Mouse (Mus musculus): ENCODE measurements around the gene Gins3. TPM values are rescaled to one million over a fixed set of nuclear protein-coding genes. Genes with fewer than 3 reads are reported as not detected.
"Not testable (repeated sequence)": the region's sequence is repeated elsewhere in the genome, so short reads cannot be mapped to it uniquely, and the experiment has no call there.

Gene Gins3
- polyA plus RNA-seq, 1 experiment from 2014 or later, result 2.6 TPM

DNA sequence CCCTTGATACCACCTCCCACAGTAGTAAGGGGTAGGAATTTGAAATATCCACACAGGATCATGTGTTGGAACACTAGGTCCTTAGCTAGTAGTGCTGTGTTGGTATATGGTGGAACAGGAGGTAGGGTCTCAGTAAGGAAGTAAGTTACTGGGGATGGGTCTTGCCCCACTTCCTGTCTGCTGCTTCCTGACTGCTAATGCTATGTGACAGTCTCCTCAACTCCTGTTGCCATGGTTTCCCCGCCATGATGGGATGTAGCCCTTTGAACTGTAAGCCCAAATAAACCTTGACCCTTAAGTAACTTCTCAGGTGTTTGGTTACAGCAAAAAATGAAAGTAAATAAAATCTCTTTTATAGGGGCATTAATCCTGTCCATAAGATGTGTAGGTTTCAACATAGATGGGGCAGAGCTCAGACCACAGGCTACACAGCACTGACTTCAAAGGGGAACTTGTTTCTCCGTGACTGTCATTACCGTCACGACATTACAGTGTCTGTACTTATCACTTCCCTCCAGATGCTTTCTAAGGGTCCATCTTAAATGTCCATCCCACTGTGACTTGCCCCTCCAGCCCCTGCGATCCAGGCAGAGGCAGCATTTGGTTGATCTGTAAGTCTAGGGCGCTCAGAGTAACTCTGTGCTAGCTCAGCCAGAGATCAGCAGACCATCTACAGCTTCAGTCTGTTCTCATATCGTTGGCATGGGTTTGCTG lies 29.8 kb downstream of the Gins3 start:
- 67% methylated on average over 7 of the region's 7 CpGs for WGBS (ENCODE audit: missing documents)
- Histone ChIP-seq H3K27ac (no peak overlapping the region), H3K36me3 (ENCODE audit: inconsistent target) (no peaks in the 10 kb centered on the region), H3K4me3 (ENCODE audit: inconsistent target) (no peak overlapping the region), H3K79me2 (ENCODE audit: inconsistent target) (no peaks in the 10 kb centered on the region)

DNA sequence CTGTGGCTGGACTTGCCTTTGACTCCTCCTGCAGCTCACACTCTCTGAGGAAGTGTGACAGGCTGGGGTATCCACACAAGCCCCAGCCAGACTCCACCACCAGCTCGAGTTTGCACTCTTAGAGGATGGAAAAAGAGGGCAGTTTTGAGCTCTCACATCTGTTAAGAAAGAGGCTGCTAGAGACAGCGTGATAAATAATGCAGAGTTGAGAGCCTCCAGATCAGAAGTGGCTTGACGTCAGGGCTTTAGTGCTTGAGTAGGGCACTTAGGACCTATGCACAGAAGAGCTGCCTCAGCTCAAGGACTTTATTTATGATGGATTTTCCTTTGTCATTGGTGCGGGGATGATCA lies 30.3 kb downstream of the Gins3 start:
- Histone ChIP-seq H3K4me3 (ENCODE audit: inconsistent target) (no peak overlapping the region), H3K79me2 (ENCODE audit: inconsistent target) (no peaks in the 10 kb centered on the region), H3K27ac (no peak overlapping the region), H3K36me3 (ENCODE audit: inconsistent target) (no peaks in the 10 kb centered on the region)
- WGBS (ENCODE audit: missing documents), result 77% methylated on average over 4 of the region's 4 CpGs

DNA sequence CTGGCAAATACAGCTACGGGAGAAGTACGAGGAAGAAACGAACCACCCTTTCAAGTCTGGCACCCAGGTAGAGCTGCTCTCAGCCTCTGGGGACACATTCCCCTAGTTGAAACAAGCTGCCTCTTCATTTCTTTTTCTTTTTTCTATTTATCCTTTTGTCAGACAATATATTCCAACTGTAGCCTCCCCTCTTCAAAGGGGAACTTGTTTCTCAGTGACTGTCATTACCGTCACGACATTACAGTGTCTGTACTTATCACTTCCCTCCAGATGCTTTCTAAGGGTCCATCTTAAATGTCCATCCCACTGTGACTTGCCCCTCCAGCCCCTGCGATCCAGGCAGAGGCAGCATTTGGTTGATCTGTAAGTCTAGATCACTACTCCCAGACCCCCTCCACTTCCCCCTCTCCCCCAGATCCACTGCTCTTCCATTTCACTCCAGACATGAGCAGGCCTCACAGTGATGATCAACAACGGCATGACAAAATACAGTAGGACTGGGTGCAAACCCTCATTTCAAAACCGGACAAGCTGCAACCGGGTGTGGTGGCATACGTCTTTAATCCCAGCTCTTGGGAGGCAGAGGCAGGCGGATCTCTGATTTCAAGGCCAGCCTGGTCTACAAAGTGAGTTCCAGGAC lies 32.7 kb downstream of the Gins3 start:
- 92% methylated on average over 11 of the region's 11 CpGs for WGBS (ENCODE audit: missing documents)
- H3K36me3 ChIP-seq (ENCODE audit: inconsistent target); H3K79me2 ChIP-seq (ENCODE audit: inconsistent target); H3K4me3 ChIP-seq (ENCODE audit: inconsistent target); H3K27ac ChIP-seq: not testable (repeated sequence)

DNA sequence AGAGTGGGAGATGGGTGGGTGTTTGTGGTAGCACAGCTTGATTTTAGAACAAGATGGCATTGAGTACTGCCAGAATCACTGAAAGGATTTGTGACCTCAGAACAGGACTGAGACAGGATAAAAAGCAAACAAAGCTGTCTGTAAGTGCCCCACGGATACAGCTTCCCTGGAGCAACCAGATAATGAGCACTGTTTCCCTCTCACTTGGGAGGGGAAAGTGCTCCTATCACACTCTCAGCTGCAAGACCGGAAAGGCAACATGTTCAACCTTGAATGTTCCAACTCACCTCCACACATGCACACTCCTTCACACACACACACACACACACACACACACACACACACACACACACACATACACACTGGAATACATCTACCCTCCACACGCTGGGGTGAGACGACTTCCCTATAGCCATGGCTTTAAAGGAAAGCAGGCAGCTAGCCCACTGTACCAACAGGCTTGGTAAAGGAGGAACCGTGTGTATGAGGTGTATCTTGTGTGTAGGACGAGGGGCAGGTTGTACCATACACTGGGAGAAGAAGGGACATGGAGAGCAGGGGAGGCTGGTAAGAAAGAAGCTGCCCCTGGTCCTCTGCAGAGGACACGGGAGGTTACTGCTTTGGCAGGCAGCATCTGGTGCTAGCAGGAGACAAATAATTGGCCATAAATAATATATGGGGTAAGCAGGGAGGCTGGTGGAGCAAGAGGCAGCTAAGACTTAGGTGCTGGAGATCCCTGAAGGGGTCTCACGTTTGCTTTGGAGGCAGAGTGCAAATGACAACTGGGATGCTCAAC lies 35.1 kb downstream of the Gins3 start:
- H3K79me2 ChIP-seq (ENCODE audit: inconsistent target), result no peaks in the 10 kb centered on the region
- no peak overlapping the region for H3K4me3 ChIP-seq (ENCODE audit: inconsistent target)
- 58% methylated on average over 7 of the region's 8 CpGs for WGBS (ENCODE audit: missing documents)
- no peaks in the 10 kb centered on the region for H3K36me3 ChIP-seq (ENCODE audit: inconsistent target)
- H3K27ac ChIP-seq, result no peak overlapping the region

DNA sequence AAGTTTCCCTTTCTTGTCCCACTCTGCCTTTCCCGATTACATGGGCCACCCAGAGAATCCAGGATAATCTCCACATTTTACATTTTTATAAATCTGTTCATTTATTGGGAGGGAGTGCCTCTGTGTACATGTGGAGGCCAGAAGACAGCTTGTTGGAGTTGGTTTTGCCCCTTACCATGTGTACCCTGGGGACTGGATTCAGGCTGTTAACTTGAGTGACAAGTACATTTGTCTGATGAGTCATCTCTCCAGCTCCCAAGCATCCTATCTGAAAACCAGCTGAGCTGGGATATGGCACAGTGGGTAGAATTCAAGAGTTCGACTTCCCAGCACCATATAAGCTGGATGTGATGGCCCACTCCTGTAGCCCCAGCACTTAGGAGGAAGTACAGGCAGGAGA lies 36.7 kb downstream of the Gins3 start:
- H3K79me2 ChIP-seq (ENCODE audit: inconsistent target), result no peaks in the 10 kb centered on the region
- H3K36me3 ChIP-seq (ENCODE audit: inconsistent target), result no peaks in the 10 kb centered on the region
- 95% methylated on average over 2 of the region's 2 CpGs for WGBS (ENCODE audit: missing documents)
- H3K4me3 ChIP-seq (ENCODE audit: inconsistent target), result no peak overlapping the region
- no peak overlapping the region for H3K27ac ChIP-seq

DNA sequence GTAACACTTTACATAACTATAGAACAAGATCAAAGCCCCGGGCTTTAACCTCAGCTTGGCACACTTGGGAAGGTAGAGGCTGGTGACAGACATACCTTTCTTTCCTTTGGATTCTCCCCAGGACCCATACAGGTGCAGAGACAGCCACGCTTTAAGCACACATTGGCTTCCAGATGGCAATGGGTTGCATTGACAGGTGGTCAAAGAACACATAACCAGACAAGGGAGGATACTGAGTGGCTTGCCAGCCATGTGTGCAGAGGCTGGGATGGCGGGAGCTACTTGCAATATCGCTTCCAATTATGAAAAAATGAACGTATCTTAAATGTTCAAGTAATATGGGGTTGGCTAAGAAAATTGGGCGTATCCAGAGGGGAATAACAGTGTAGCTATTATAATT lies 38.6 kb downstream of the Gins3 start:
- Histone ChIP-seq H3K36me3 (ENCODE audit: inconsistent target) (no peaks in the 10 kb centered on the region), H3K27ac (no peak overlapping the region), H3K4me3 (ENCODE audit: inconsistent target) (no peak overlapping the region), H3K79me2 (ENCODE audit: inconsistent target) (no peaks in the 10 kb centered on the region)
- 91% methylated on average over 6 of the region's 6 CpGs for WGBS (ENCODE audit: missing documents)

DNA sequence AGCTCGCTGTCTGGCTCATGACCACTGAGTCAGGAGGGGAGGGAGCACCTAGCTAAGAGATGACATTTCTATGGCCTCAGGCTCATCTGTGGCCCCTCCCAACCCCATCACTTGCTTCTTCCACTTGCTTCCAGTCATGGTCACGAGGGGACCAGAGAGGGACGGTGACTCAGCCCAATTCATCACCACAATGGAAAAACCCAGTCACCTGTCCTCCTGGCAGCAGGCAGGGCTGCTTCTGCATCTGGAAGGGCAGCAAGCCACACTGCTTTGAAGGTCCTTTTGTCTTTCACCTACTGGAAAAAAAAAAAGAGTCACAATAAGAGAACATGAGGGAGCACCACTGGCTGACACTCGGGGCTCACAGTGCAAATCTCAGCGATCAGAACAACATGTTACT lies 39.6 kb downstream of the Gins3 start:
- Histone ChIP-seq H3K27ac (no peak overlapping the region), H3K79me2 (ENCODE audit: inconsistent target) (no peaks in the 10 kb centered on the region), H3K4me3 (ENCODE audit: inconsistent target) (no peak overlapping the region), H3K36me3 (ENCODE audit: inconsistent target) (no peaks in the 10 kb centered on the region)
- WGBS (ENCODE audit: missing documents), result 47% methylated on average over 5 of the region's 5 CpGs

DNA sequence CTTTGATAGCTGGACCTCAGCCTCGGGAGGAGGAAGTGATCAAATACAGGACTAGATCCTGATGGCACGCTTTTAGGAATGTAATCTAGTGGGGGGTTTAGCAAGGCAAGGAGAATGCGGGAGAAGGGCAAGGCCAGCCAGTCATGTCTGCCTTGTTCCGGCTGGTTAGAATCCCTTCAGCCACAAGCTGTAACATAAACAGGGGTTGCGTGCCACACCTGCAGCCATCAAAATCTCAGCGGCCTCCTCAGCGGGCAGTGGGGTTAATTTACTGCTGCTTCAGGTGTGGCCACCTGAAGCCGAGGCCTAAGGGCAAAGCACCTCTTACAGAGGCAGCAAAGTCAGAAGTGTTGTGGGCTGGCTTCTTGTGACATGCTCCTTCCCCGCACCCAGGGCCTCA lies 43.4 kb downstream of the Gins3 start, which contains the start of gene Ndrg4:
Ndrg4 (plus strand) TSS at position 350 of the 400 bp plus-strand sequence.
- Histone ChIP-seq H3K36me3 (ENCODE audit: inconsistent target) (no peaks in the 10 kb centered on the region), H3K4me3 (ENCODE audit: inconsistent target) (no peak within 1 kb of the TSS), H3K79me2 (ENCODE audit: inconsistent target) (no peaks in the 10 kb centered on the region), H3K27ac (no peak within 1 kb of the TSS)
- 67% methylated on average over 9 of the region's 9 CpGs for WGBS (ENCODE audit: missing documents)

DNA sequence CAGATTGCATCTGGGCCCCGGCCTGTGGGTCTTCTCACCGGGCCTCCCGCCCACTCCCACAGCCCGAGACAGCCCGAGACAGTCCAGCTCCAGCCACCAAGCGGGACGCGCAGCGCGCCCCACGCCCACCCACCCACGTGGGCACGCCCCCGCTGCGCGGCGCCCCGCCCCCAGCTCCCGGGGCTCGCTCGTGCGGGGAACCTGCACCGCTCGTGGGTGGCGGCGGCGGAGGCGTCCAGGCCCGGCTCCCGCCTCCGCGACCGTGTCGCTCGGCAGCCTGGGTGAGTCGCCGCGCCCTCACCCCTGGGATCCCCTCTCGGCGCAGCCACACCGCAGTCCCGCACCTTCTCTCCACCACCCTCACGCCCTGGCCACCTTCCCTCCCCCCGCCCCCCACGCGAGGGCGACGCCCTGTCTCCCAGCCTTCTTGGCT lies 44.4 kb downstream of the Gins3 start:
- no peaks in the 10 kb centered on the region for H3K79me2 ChIP-seq (ENCODE audit: inconsistent target)
- H3K4me3 ChIP-seq (ENCODE audit: inconsistent target), result no peak overlapping the region
- 4% methylated on average over 42 of the region's 48 CpGs for WGBS (ENCODE audit: missing documents)

DNA sequence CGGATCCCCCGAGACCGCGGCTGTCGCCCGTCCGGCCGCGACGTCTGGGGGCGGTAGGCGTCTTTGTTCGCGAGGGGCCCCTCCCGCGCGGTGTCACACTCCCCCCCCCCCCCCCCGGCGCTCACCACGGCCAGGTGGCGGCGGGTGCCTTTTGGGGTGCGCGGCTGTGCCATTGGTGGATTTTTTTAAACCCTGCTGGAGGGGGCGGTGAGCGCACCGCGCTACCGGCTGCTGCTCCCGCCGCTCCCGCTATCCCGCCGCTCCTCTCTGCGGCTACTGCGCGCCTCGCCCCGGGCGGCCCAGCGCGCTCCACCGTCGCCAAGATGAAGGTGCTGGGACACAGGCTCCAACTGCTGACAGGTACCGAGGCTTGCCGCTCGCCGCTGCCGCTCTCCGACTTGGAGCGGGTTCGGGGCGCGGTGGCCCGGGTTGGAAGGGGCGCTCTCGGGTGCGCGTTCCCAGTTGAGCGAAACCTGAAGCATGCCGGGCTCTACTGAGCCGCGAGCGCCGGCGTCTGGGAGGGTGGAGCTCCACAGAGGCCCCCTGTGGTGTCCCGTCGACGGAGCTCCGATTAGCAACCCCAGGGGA lies 44.9 kb downstream of the Gins3 start:
- Histone ChIP-seq H3K36me3 (ENCODE audit: inconsistent target) (no peaks in the 10 kb centered on the region), H3K27ac (no peak overlapping the region), H3K79me2 (ENCODE audit: inconsistent target) (no peaks in the 10 kb centered on the region), H3K4me3 (ENCODE audit: inconsistent target) (no peak overlapping the region)
- WGBS (ENCODE audit: missing documents), result 2% methylated on average over 68 of the region's 70 CpGs

More for the DNA sequence above, 44.4 kb downstream of the Gins3 start:
- no peak overlapping the region for H3K27ac ChIP-seq
- H3K36me3 ChIP-seq (ENCODE audit: inconsistent target), result no peaks in the 10 kb centered on the region

DNA sequence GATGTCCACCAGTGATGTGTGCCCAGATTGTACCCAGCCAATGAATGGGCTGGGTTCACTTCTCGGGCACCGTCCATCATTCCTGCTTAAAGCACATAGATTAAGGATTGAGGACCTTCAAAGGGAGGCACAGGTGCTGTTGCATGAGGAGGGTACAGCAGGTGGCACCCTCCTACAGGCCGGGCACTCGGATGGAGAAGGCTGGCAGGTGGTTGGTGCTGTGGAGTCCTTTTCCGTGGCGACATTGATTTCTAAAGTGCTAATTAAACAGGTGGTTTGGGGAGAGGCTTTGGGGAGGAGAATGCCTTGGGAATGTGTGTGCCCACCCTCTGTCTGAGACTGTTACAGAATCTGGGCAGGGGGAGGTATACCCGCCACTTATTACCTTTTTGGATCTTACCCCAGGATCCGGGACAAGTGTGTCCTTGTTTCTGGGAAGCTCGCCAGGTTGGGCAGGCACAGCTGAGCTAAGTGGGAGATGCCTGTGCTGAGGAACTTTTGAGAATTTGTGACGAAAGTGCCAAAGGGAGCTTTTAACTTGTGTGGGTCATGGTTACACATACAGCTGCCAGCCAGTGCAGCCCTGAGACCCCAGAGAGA lies 54.9 kb downstream of the Gins3 start:
- H3K27ac ChIP-seq, result no peak overlapping the region
- no peaks in the 10 kb centered on the region for H3K36me3 ChIP-seq (ENCODE audit: inconsistent target)
- no peaks in the 10 kb centered on the region for H3K79me2 ChIP-seq (ENCODE audit: inconsistent target)
- no peak overlapping the region for H3K4me3 ChIP-seq (ENCODE audit: inconsistent target)
- 91% methylated on average over 10 of the region's 10 CpGs for WGBS (ENCODE audit: missing documents)

DNA sequence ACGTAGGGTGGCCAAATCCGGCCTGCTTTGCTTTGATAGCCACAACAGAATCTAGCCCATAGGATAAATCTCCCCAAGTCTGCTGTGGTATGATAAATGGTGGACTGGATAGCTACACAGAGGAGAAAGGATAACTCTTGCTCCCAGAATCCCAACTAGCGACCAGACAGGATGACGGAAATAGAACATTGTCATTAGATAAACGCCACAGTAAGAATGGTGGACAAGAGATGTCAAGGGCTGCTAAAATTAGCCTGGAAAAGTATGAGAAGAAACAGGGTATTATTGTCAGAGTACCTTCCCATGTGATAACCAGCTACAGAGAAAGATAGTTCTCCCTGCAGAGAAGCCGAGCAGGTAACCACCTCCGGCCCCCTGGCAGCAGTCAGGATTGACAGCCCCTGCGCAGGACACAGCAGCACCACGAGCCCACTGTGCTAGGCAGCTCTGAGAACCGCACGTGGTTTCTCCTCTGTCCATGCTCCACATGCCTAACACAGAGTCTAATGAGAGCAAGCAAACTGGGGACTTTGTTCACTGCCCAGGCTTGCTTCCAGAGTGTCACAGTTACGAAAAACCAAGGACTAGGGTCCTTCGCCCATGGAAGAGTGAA lies 57.8 kb downstream of the Gins3 start:
- no peak overlapping the region for H3K4me3 ChIP-seq (ENCODE audit: inconsistent target)
- H3K27ac ChIP-seq, result no peak overlapping the region
- H3K79me2 ChIP-seq (ENCODE audit: inconsistent target), result no peaks in the 10 kb centered on the region
- 77% methylated on average over 13 of the region's 13 CpGs for WGBS (ENCODE audit: missing documents)
- H3K36me3 ChIP-seq (ENCODE audit: inconsistent target), result no peaks in the 10 kb centered on the region

DNA sequence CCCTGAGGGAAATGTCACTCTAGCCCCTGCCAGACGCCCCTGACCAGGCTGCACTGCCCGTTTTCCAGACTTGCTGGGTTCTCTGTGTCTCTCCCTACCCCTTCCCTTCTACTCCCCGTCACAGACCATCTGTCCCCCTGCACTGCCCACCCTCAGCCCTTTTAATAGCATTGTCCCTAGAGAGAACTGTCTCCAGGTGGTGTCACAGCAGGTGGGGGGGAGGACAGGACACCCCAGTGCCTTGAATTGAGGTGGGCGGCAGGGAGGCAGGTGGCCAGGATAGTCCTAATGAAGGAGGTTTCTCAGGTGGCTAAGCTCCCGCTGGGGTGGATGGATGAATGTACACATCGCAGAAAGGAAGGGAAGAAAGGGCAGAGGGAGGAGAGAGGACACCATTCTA lies 61.4 kb downstream of the Gins3 start:
- no peaks in the 10 kb centered on the region for H3K79me2 ChIP-seq (ENCODE audit: inconsistent target)
- H3K36me3 ChIP-seq (ENCODE audit: inconsistent target), result no peaks in the 10 kb centered on the region
- WGBS (ENCODE audit: missing documents), result 31% methylated on average over 6 of the region's 6 CpGs
- no peak overlapping the region for H3K27ac ChIP-seq
- no peak overlapping the region for H3K4me3 ChIP-seq (ENCODE audit: inconsistent target)

Data from macrophage (primary cell).